Mouse (Mus musculus) stomach, postnatal 0 days (tissue): ENCODE data around the gene Slc16a10.

Source experiments
- CTCF ChIP-seq: IDR thresholded peaks from 2 replicates; pipeline ENCODE4 v1.5.1; 2016; ENCODE audit warnings: antibody characterized with exemption, low read depth, mild to moderate bottlenecking, moderate library complexity
- EP300 ChIP-seq: optimal IDR thresholded peaks from 2 replicates; pipeline ENCODE3; 2016; ENCODE audit warnings: antibody characterized with exemption

GRCm38 (mm10) chr10:40103790-40104189 lies 38.3 kb downstream of the Slc16a10 start:
- TF ChIP-seq CTCF (no peak), EP300 (no peak)
